Mouse (Mus musculus): ENCODE data around the gene Arsa. TPM values are rescaled to one million over a fixed set of nuclear protein-coding genes. Genes with fewer than 3 reads are reported as not detected.

The Arsa gene
- polyA plus RNA-seq, 1 experiment from 2014 or later = 20.7 TPM

Other genes starting within 250 kb of the Arsa start
- 99.8 and 105 TPM in 2 replicates for gene Sbf1, start 162.1 kb downstream of the Arsa start, polyA plus RNA-seq (2014; fragmentation: Nextera tagmentation; extraction: Ambion mirVana)
- not detected in 2 replicates for gene Adm2, start 154.7 kb downstream of the Arsa start, polyA plus RNA-seq (2014; fragmentation: Nextera tagmentation; extraction: Ambion mirVana)
- not detected in 2 replicates for gene Miox, start 143.0 kb downstream of the Arsa start, polyA plus RNA-seq (2014; fragmentation: Nextera tagmentation; extraction: Ambion mirVana)
- 24.2 and 24.6 TPM in 2 replicates for gene Lmf2, start 121.8 kb downstream of the Arsa start, polyA plus RNA-seq (2014; fragmentation: Nextera tagmentation; extraction: Ambion mirVana)
- 94.7 and 112 TPM in 2 replicates for gene Ncaph2, start 121.7 kb downstream of the Arsa start, polyA plus RNA-seq (2014; fragmentation: Nextera tagmentation; extraction: Ambion mirVana)
- gene Sco2, start 103.6 kb downstream of the Arsa start, polyA plus RNA-seq (2014; fragmentation: Nextera tagmentation; extraction: Ambion mirVana) = 19.5 and 20.5 TPM in 2 replicates
- 2.2 and 3.0 TPM in 2 replicates for gene Tymp, start 100.4 kb downstream of the Arsa start, polyA plus RNA-seq (2014; fragmentation: Nextera tagmentation; extraction: Ambion mirVana)
- 1.3 and 5.5 TPM in 2 replicates for gene Odf3b, start 98.1 kb downstream of the Arsa start, polyA plus RNA-seq (2014; fragmentation: Nextera tagmentation; extraction: Ambion mirVana)
- 0.07 TPM in 1 of 2 replicates, not detected in the other for gene Klhdc7b, start 92.5 kb downstream of the Arsa start, polyA plus RNA-seq (2014; fragmentation: Nextera tagmentation; extraction: Ambion mirVana)
- gene Syce3, start 66.9 kb downstream of the Arsa start, polyA plus RNA-seq (2014; fragmentation: Nextera tagmentation; extraction: Ambion mirVana) = not detected in 2 replicates
- gene Cpt1b, start 51.6 kb downstream of the Arsa start, polyA plus RNA-seq (2014; fragmentation: Nextera tagmentation; extraction: Ambion mirVana) = 1.2 TPM in 2 replicates
- gene C730034F03Rik, start 47.8 kb downstream of the Arsa start, polyA plus RNA-seq (2014; fragmentation: Nextera tagmentation; extraction: Ambion mirVana) = 2.7 and 3.2 TPM in 2 replicates
- not detected in 2 replicates for gene Gm44502, start 47.7 kb downstream of the Arsa start, polyA plus RNA-seq (2014; fragmentation: Nextera tagmentation; extraction: Ambion mirVana)
- 71.2 and 76.3 TPM in 2 replicates for gene Chkb, start 47.5 kb downstream of the Arsa start, polyA plus RNA-seq (2014; fragmentation: Nextera tagmentation; extraction: Ambion mirVana)
- gene Mapk8ip2, start 23.5 kb downstream of the Arsa start, polyA plus RNA-seq (2014; fragmentation: Nextera tagmentation; extraction: Ambion mirVana) = 62.8 and 66.3 TPM in 2 replicates
- 8.6 and 9.6 TPM in 2 replicates for gene Shank3, start 22.2 kb upstream of the Arsa start, polyA plus RNA-seq (2014; fragmentation: Nextera tagmentation; extraction: Ambion mirVana)
- 1.0 and 1.8 TPM in 2 replicates for gene Acr, start 90.9 kb upstream of the Arsa start, polyA plus RNA-seq (2014; fragmentation: Nextera tagmentation; extraction: Ambion mirVana)
- gene Rabl2, start 114.5 kb upstream of the Arsa start, polyA plus RNA-seq (2014; fragmentation: Nextera tagmentation; extraction: Ambion mirVana) = 79.0 and 85.9 TPM in 2 replicates